Mouse (Mus musculus) urinary bladder, adult 18-20 months (tissue): ENCODE data around the gene Prr9.

Experiments used
- DNase-seq, 2 experiments: peaks; one replicate each; pipeline ENCODE4 v3.0.0; 2022; ENCODE audit warnings: low spot score in 2 of 2, mixed read lengths in 2 of 2

Gene Prr9

GRCm38 (mm10) chr3:92123847-92124246 lies at the start of gene Prr9:
TSS of gene Prr9 (minus strand) at chr3:92123947.
- no peak for DNase-seq

GRCm38 (mm10) chr3:92169847-92170246 lies 46.1 kb upstream of the Prr9 start:
- peak in 1 of 2 experiments; percentile 73 for DNase-seq

DNA sequence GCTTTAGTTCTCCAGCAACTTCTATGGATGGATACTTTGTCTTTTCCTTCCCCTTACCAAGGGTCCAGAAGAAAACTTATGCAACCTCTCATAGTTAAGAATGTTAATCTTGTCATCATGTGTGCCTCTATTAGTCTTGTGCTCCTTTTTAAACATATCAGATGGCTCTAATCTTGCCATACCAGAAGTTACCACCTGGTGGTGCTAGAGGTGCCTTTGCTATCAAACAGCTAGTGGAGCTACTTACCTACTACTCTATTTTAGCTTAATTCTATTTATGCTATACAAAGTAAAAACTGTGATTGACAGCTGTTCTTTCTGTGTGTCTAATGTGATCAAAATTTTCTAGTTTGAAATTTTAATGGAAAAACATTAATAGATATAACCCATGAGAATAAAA lies 29.6 kb upstream of the Prr9 start:
- no peak for DNase-seq

- peak in 1 of 2 experiments; percentile 21 for DNase-seq
Observed at GRCm38 (mm10) chr3:92150631-92151277, 27.0 kb upstream of the Prr9 start.

GRCm38 (mm10) chr3:92147913-92148312 lies 24.2 kb upstream of the Prr9 start:
- DNase-seq, result no peak

GRCm38 (mm10) chr3:92147420-92147819 lies 23.7 kb upstream of the Prr9 start:
- no peak for DNase-seq

GRCm38 (mm10) chr3:92142644-92143043 lies 18.9 kb upstream of the Prr9 start, which contains the start of gene Lelp1:
TSS of gene Lelp1 (minus strand) at chr3:92142744.
- no peak for DNase-seq

DNA sequence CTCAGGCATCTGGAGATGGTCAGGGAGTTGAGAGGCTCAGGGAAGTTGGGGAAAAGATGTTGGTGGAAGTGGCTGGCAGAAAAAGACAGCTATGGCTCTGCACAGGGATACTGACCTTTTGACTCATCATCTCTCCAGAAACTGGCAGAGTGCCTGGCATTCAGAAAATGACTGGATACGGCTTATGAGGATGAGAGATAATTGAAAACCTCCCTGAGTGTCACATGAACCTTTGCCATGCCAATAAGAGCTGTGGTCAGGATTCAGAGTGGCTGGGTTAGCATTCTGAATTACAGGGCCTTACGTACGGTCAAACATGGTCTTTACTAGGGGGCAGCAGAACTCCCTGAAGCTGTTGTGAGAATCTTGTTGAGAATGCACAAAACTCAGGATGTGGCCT lies 2.8 kb downstream of the Prr9 start:
- no peak for DNase-seq

GRCm38 (mm10) chr3:92117930-92118329 lies 5.8 kb downstream of the Prr9 start:
- DNase-seq, result peak; percentile 11 to 23

GRCm38 (mm10) chr3:92111526-92111925 lies 12.2 kb downstream of the Prr9 start:
- no peak for DNase-seq

GRCm38 (mm10) chr3:92110790-92111189 lies 13.0 kb downstream of the Prr9 start:
- DNase-seq, result no peak

GRCm38 (mm10) chr3:92106582-92106981 lies 17.2 kb downstream of the Prr9 start:
- peak in 1 of 2 experiments; percentile 21 for DNase-seq

DNA sequence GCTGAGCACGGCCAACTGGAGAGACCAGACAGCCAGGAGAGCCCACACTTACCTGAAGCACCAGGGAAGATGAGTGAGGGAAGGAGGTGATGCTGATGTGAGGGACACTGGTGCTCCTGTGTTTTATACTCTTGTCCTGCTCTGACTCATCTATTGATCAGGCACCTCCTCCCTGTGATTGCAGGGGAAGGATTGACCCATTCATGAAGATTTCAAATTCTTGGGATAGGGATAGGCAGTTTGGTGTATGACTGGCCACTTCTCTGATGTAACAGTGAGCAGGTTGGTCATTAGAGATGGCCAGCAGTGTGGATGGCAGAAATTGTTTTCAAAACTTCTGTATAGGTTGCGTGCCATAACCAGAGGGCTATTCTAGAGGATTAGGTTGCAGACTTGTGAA lies 40.7 kb downstream of the Prr9 start, which contains the start of gene Lor:
Gene Lor (minus strand): TSS at position 101 of the 400 bp plus-strand sequence.
- no peak for DNase-seq

DNA sequence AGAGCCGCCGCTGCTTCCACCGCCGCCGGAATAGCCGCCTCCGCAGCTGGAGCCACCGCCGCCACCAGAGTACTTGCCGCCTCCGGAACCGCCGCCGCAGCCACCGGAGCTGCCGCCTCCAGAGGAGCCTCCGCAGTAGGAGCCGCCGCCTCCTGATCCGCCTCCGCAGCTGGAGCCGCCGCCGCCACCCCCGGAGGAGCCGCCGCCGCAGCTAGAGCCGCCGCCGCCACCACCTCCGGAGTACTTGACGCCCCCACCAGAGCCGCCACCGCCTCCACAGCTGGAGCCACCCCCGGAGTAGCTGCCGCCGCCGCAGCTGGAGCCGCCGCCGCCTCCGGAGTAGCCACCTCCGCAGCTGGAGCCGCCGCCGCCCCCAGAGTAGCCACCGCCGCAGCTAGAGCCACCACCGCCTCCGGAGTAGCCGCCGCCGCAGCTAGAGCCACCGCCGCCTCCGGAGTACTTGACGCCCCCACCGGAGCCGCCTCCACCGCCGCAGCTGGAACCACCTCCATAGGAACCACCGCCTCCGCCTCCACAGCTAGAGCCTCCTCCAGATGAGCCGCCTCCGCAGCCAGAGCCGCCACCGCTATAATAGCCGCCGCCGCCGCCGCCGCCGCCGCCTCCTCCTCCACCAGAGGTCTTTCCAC lies 42.3 kb downstream of the Prr9 start:
- DNase-seq, result peak in 1 of 2 experiments; percentile 2

DNA sequence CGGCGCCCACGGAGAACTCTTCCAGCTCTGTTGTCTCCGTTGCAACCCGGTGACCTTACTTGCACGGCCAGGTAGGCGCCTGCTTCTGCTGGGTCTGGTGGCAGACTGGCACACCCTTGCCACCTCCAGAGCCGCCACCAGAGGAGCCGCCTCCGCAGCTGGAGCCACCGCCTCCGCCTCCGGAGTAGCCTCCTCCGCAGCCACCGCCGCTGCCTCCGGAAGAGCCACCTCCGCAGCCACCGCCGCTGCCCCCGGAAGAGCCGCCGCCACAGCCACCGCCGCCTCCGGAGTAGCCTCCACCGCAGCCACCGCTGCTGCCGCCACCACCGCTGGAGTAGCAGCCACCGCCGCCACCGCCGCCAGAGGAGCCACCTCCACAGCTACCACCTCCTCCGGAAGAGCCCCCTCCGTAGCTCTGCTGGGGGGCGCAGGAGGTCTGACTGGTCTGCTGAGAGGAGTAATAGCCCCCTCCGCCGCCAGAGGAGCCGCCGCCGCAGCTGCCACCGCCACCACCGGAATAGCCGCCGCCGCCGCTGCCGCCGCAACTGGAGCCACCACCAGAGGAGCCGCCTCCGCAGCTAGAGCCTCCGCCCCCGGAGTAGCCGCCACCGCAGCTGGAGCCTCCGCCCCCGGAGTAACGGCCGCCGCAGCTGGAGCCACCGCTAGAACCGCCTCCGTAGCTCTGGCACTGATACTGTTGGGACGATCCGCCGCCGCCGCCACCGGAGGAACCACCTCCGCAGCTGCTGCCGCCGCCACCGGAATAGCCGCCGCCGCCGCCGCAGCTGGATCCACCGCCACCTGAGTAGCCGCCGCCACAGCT lies 43.1 kb downstream of the Prr9 start:
- DNase-seq, result peak; percentile 31 to 68
